Mouse (Mus musculus) liver, adult 2 months (tissue): ENCODE results near the gene Adam22.

Source experiments
- CTCF ChIP-seq: fragments of 200-500 bp; IDR thresholded peaks from 2 replicates; pipeline ENCODE4 v1.5.1; 2011; ENCODE audit warnings: low read depth, low read length, control low read depth
- POLR2A ChIP-seq: fragments of 200-500 bp; IDR thresholded peaks from 2 replicates; pipeline ENCODE4 v1.6.1; 2011; ENCODE audit warnings: low read length, control low read depth; ENCODE audit not compliant: insufficient read depth; ENCODE audit errors: extremely low read depth

GRCm38 (mm10) chr5:8088147-8088546, 279.8 kb downstream of the Adam22 start:
- TF ChIP-seq CTCF (no peak), POLR2A (no peak)
